Mouse (Mus musculus): Measurements from ENCODE around the gene Myo5c.

GRCm38 (mm10) chr9:75289545-75289944, 57.7 kb downstream of the Myo5c start:
- 0 out of 2 replicates have a peak, but pooled peaks have one; percentile 17 for TF ChIP-seq CTCF (IDR thresholded peaks at IDR 0.05; ENCODE audit: low read depth, low read length)
- no peak for TF ChIP-seq GATA1 (IDR thresholded peaks at IDR 0.05; ENCODE audit: borderline replicate concordance, low read length)
